1 mouse cellular context compared by ENCODE assay signal in genomic region chr7:25219416-25219750, GRCm38 (mm10).
TF ChIP-seq lines count a peak whose summit lies in the region.

No protein-coding gene starts in this region.

TF ChIP-seq in MEL, 35 proteins besides CTCF, POLR2A, EP300 and RAD21:
- TF ChIP-seq MYB (IDR thresholded peaks at IDR 0.05; ENCODE audit: low read depth, low read length), result no peak
- TF ChIP-seq ZNF384 (IDR thresholded peaks at IDR 0.05; ENCODE audit: low read depth, low read length), result no peak
- no peak for TF ChIP-seq GABPA (IDR thresholded peaks at IDR 0.05; ENCODE audit: low read depth, low read length)
- no peak for TF ChIP-seq HCFC1 (IDR thresholded peaks at IDR 0.05; ENCODE audit: low read depth, low read length)
- no peak for TF ChIP-seq MEF2A (IDR thresholded peaks at IDR 0.05; ENCODE audit: extremely low read depth, insufficient replicate concordance, low read depth, low read length, poor library complexity, severe bottlenecking)
- TF ChIP-seq TCF12 (IDR thresholded peaks at IDR 0.05; ENCODE audit: low read depth, low read length), result no peak
- TF ChIP-seq E2F4 (IDR thresholded peaks at IDR 0.05; ENCODE audit: borderline replicate concordance, low read depth, low read length), result no peak
- no peak for TF ChIP-seq MXI1 (IDR thresholded peaks at IDR 0.05; ENCODE audit: low read depth, low read length)
- TF ChIP-seq MAFK (IDR thresholded peaks at IDR 0.05; ENCODE audit: borderline replicate concordance, low read depth, low read length), result no peak
- TF ChIP-seq ETS1 (IDR thresholded peaks at IDR 0.05; ENCODE audit: low read depth, low read length), result no peak
